Mouse (Mus musculus): ENCODE results near the gene 2310033P09Rik. TPM values are rescaled to one million over a fixed set of nuclear protein-coding genes. Genes with fewer than 3 reads are reported as not detected.
A peak's percentile ranks its signal among the peaks of the same experiment; 100 is the strongest.
"Not testable (repeated sequence)": the region's sequence is repeated elsewhere in the genome, so short reads cannot be mapped to it uniquely, and the experiment has no call there.

Gene 2310033P09Rik
- total RNA-seq, 2 experiments from 2014 or later, result 15.4 to 36.0 TPM

DNA sequence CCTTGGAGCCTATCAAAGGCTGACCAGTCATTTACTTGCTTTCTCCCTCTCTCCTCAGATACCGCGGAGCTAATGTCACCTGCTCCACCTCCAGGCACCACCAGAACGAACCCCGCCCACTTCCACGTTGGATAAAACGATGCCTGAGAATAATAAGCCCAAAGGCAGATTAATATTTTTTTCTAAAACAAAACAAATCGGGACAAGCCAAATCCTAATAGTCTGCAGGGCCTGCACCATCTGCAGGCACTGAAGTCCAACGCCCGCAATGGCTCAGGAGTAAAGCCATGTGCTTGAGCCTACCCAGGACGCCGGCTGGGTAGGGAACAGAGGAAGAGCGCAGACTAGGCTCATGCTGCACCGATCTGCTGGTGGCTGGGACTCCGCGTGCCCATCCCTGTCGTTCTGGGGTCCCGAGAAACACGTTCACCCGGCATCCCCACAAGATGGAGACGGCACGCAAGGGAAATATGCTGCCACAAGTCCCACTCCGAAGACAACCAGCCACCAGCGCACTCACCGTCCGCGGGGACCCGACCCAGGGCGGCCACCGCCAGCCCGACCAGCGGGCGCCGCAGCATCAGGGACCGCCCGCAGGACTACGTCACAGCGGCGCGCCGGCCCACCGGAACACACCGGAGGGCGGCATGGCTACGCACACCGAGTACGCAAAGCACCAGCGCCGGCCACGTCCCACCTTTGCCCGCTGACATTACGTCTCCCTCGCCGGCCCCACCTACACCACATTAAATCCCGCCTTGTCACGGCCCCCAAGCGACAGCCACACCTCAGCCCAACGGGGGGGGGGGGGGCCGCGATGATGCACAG is 16.7 kb upstream of the 2310033P09Rik start:
- peak; percentile 97 for ATAC-seq (replicated peaks; ENCODE audit: low FRiP score, low TSS enrichment, poor library complexity, severe bottlenecking)

DNA sequence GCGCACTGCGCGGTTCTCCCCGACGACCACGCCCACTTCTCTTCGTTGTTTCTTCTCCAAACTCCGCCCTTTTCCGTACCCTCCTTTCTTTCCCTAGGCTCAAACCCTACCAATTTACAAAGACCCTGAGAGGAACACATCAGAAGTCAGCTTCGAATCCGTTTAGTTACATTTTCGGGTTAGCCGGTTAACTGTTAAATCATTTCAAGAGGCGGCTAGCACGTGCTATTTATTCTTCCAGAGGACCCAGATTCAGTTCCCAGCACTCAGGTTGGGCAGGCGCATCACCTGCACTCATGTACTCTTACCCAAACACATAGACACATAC is 16.1 kb upstream of the 2310033P09Rik start, which contains the start of gene Guk1:
Gene Guk1 (minus strand): TSS at position 154 of the 328 bp plus-strand sequence.
- no peak for ATAC-seq (replicated peaks; ENCODE audit: low FRiP score, low TSS enrichment, poor library complexity, severe bottlenecking)

DNA sequence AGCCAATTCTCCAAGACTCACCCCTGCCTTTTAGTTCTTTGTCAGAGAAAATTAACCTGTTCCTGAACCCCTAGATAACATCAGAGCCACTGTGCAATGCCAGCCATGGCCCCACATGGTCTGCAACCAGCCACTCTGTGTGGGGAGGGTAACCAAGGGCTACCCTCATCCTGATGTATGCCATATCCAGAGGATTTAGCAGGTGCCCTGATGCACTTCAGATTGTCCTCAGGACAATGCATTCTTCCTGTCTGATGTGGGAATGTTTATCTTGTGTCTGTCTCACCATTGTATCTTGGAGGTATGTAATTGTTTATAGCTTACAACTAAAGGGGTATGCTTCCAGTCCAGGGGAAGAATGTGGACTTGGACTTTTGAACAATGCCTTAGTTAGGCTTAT is 11.9 kb upstream of the 2310033P09Rik start:
- no peak for ATAC-seq (replicated peaks; ENCODE audit: low FRiP score, low TSS enrichment, poor library complexity, severe bottlenecking)

DNA sequence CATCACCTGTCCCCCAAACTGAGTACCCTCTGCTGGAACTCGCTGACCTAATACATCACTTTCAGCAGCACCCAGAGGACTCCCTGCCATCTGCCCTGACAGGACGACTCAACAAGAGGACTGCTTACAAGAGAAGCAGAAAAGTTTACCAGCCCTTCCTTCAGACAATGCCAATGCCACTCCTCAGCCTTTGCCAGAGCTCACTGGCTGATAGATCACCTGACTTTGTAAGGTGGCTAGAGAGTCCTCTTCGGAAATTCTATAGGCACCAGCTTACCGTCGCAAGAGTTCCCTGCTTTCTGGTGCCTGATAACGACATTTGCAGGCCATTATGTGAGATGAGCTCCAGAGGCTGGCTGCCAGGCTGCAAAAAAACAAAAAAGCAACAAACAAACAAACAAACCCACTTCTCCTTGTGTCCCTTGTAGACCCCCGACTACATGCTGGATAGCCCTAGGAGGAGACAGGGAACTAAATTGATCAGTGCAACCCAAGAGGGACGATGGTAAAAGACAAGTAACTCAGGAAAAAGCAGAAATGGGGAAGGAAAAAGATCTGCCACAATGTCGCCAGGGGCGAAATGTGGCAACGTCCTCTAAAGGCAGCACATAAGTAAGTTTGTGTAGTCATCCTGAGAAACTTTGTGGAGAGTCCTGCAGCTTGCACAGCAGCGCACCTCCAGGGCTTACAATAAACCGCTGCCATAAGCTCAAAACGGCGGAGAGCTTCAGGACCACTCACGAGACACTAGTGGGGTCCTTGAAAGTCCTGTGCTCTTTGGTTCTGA is 6.7 kb upstream of the 2310033P09Rik start:
- ATAC-seq (replicated peaks; ENCODE audit: low FRiP score, low TSS enrichment, poor library complexity, severe bottlenecking), result peak; percentile 25

DNA sequence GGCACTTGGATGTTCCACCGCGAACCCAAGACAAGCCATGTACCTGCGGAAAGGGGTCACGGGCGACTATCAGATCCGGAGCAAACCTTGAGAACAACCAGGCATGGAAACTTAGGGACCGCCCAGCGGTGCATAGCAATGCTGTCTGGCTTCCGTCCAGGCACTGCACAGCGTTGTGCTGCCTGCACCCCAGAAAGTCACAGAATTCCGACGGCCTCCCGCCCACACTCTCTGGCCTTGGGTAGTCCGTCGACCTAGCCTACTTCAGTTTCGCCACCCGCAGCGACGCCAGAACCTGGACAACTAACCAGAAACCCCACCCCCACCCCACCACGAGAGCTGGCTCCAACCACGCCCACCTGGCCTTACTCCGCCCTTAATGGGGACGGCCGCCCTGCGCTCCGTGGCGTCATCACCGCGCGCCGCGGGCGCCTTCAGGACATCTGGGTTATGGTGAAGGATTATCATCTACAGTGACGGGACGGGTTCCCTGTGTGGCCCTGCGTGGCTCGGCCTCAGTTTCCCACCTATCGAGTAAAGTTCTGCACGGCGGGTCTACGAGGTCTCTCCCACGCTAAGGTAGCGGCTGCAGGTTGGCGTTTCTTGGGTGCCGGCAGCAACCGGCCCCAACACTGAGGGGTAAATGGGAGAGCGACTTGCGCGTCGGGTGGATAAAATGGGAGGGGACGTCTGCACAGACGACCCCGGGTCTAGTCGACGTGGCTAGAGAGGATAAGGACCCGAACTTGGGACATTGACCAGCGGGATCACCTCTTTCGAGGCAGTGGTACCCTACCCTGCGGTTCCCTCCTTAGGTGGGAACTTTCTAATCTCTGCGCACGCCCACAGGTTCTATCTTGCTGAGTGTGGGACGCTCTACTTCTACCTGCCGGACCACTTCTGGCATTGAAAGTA is 5.8 kb upstream of the 2310033P09Rik start, which contains the start of gene Mrpl55:
Gene Mrpl55 (plus strand): TSS at position 406 of the 915 bp plus-strand sequence.
- ATAC-seq (replicated peaks; ENCODE audit: low FRiP score, low TSS enrichment, poor library complexity, severe bottlenecking), result peak; percentile 94

- peak; percentile 78 for ATAC-seq (replicated peaks; ENCODE audit: low FRiP score, low TSS enrichment, poor library complexity, severe bottlenecking)
Measured at GRCm38 (mm10) chr11:59209003-59209441, 901 bp downstream of the 2310033P09Rik start.

GRCm38 (mm10) chr11:59209580-59209979 is 1.5 kb downstream of the 2310033P09Rik start:
- no peak for ATAC-seq (replicated peaks; ENCODE audit: low FRiP score, low TSS enrichment, poor library complexity, severe bottlenecking)

DNA sequence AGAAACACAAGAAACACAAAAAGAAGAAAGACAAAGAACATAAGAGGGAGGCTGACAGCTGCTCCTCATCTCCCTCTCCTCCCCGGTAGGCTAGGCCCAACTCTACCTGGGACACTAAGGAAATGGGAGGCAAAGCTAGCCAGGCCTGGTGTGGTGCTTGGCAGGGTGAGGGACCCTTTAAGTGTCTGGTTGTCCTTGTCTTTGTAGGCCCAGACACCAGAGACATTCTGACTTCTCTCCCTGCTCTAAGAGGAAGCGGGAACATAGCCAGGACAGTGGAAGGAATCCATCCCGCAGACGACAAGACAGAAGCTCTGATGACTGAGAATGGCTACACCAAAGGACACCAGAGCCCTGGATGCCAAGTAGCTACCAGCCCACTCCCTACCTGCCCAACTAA is 1.9 kb downstream of the 2310033P09Rik start:
- ATAC-seq (replicated peaks; ENCODE audit: low FRiP score, low TSS enrichment, poor library complexity, severe bottlenecking), result no peak

DNA sequence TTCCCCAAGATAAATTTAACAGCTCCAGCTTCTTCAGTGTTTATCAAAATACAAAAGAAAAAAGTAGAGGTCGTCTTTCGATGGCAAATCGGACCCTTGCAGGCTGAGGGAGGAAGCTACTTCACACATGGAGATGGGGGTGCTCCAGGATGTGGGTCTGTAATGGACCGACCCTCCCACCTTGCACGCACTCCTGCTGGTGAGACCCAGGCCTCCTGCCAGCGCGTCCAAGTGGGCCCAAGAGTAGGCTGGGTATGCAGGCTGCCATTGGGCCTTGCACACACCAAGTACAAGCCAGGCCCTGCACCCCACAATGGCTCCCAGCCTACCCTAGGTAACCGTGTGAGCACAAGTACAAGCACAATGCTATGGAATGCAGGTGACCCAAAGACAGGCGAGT is 3.4 kb downstream of the 2310033P09Rik start:
- ATAC-seq (replicated peaks; ENCODE audit: low FRiP score, low TSS enrichment, poor library complexity, severe bottlenecking), result not testable (repeated sequence)

GRCm38 (mm10) chr11:59212320-59212719 is 4.2 kb downstream of the 2310033P09Rik start:
- ATAC-seq (replicated peaks; ENCODE audit: low FRiP score, low TSS enrichment, poor library complexity, severe bottlenecking), result not testable (repeated sequence)

DNA sequence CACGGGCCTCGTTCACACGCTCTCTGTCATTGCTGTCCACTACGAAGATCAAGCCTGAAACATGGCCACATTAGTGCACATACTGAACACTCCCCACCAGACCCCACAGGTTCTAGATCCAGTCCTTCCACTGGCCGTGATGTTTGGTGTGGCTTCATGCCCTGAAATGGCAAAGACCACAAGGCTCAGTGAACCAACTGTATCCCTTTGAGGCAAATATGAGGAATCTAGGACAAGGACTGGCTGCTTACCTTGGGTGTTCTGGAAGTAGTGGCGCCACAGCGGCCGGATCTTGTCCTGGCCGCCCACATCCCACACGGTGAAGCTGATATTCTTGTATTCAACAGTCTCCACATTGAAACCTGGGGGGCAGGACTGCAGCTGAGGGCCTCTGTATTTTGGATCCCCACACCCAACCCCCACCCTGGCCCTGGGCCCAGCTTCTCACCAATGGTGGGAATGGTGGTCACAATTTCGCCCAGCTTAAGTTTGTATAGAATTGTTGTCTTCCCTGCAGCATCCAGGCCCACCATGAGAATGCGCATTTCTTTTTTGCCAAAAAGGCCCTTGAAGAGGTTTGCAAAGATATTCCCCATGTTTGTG is 4.9 kb downstream of the 2310033P09Rik start:
- ATAC-seq (replicated peaks; ENCODE audit: low FRiP score, low TSS enrichment, poor library complexity, severe bottlenecking), result no peak

DNA sequence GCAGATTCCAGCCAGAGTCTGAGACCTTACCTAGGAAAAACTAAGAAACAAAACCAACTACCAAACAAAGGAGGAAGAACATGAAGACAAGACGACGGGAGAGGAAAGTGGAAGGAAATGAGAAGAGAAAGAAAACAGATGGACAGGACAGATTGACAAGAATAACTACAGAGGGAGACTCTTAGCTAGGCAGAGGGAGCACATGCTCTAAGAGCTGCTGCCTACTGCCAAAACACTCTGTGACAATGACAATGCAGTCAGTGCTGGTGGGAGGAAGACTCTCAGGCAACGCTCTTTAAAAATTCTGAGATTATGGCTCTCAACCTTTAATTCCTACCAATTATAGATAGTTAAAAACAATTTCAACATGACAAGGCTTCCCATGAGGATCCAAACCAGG is 8.8 kb downstream of the 2310033P09Rik start:
- ATAC-seq (replicated peaks; ENCODE audit: low FRiP score, low TSS enrichment, poor library complexity, severe bottlenecking), result peak; percentile 35; the same call in 1 of the 2 replicates

DNA sequence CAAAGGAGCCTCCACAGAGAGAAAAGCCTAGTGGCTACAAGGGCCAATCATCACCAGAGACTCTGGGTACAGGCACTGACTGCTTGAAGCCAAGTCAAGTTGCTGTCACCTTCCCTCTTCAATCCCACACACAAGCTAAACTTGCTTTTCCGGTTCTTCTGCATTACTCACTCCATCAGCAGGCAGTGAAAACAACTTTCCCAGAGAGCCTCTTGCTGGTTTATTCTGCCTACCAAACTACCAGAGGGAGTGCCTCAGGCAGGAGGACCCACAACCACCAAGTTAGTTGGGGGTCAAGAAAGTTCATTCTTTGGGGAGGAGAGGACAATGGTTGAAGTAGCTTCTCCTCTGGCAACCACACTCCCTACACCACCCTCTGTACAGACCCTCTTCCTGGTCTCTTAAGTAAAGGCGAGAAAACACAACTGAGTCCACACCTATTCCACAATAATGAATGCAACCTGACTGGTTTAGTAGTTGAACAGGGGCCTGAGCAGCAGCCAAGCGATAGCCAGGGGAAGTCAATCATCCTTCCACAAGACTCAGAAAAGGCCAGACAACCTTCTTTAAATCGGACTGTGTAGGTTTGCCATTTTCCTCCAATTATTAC is 10.4 kb downstream of the 2310033P09Rik start:
- no peak for ATAC-seq (replicated peaks; ENCODE audit: low FRiP score, low TSS enrichment, poor library complexity, severe bottlenecking)

GRCm38 (mm10) chr11:59219064-59219463 is 10.9 kb downstream of the 2310033P09Rik start:
- ATAC-seq (replicated peaks; ENCODE audit: low FRiP score, low TSS enrichment, poor library complexity, severe bottlenecking), result no peak; the same call in 1 of the 2 replicates

GRCm38 (mm10) chr11:59221604-59222003 is 13.5 kb downstream of the 2310033P09Rik start:
- ATAC-seq (replicated peaks; ENCODE audit: low FRiP score, low TSS enrichment, poor library complexity, severe bottlenecking), result no peak

DNA sequence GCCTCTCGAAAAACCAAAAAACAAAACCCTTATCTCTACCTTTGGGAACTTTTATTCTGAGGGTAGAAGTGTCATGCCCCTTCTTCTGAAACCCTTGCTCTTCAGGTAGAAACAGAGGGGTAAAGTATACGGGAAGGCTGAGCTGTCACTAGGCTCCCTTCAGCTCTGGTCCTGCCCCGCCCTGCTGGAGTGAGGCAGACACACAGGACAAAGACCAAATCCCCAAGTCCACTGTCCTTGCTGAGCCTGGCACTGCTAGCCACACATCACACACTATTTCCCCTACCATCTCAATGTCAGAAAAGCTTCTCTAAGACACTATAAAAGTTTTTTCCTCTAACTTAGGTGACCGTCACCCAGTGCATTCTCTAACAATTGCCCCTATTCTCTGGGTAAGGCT is 14.2 kb downstream of the 2310033P09Rik start:
- no peak for ATAC-seq (replicated peaks; ENCODE audit: low FRiP score, low TSS enrichment, poor library complexity, severe bottlenecking)

DNA sequence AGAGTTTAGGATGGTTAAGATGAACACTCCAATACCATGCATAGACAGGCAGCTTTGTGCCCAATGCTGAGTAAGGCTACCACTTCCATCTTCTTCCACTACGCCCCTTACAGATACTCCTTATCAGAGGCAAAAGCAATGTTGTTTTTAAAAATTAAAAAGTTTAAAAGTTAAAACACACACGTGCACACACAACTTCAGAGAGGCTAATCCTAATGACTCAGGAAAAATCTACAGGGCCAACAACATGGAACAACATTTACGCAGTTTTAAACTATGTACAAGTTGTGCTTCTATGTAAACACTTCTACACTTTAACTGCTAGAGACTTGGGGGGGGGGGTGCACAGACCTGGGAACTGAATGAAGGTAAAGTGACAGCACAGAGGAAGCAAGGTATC is 15.9 kb downstream of the 2310033P09Rik start:
- no peak for ATAC-seq (replicated peaks; ENCODE audit: low FRiP score, low TSS enrichment, poor library complexity, severe bottlenecking)

DNA sequence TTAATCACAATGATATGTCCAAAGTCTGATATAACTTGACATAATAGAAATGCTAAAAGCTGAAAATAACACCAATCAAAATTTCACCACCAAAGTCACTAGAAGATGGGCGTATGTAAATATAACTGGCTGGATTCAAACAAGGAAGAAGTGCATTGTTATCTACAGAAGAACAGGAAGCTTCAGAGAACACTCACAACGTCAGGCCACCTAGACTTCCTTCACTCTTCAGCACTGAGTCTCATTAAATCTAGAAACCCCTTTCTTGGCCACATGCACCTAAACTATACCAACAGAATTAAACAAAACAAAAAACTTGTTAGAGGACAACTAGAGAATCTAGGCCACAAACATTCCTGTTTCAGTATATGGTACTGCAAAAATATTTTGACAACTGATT is 16.3 kb downstream of the 2310033P09Rik start:
- ATAC-seq (replicated peaks; ENCODE audit: low FRiP score, low TSS enrichment, poor library complexity, severe bottlenecking), result no peak

DNA sequence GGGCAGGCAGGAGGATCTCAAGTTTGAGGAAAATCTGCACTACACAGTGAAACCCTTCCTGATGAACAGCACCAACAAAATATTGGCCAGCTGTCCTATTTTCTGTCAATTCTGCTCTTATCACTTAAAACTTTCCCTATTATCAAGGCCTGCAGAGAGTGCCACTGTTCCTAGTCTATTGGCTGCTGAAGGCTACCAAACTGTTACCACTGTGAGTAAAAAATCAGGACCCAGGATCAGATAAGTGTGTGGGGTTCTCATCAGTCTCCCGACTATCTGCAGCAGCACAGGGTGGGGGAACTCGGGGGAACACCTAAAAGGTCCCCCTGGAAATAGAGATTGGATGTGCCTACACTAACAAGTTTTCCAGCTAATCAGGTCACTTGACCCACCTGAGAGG is 17.0 kb downstream of the 2310033P09Rik start:
- ATAC-seq (replicated peaks; ENCODE audit: low FRiP score, low TSS enrichment, poor library complexity, severe bottlenecking), result peak; percentile 56

Measured in megakaryocyte-erythroid progenitor cell, adult 5-6 weeks (primary cell).